Mouse (Mus musculus) megakaryocyte, adult 5-6 weeks (primary cell): ENCODE measurements around the gene Vwf. TPM values are rescaled to one million over a fixed set of nuclear protein-coding genes. Genes with fewer than 3 reads are reported as not detected.

Experiments
- ATAC-seq: 2 replicates; pipeline ENCODE4 v1.8.0; 2016; ENCODE audit warnings: mild to moderate bottlenecking, inconsistent platforms; ENCODE audit not compliant: poor library complexity, severe bottlenecking
- total RNA-seq, 2 experiments: library from RNA; stranded (forward) in 1 of 2; stranded (reverse) in 1 of 2; fragments of 153-499, 151-499 nt in 1 of 2; fragments of 221-1000, 200-1000 nt in 1 of 2; gene quantifications; 2 replicates each; pipeline versions ENCODE4 v1.2.3 to v1.2.4; 2015 to 2017

The Vwf gene
- total RNA-seq (2015): 0.18 and 1.6 TPM in 2 replicates
- 0.26 and 0.49 TPM in 2 replicates for total RNA-seq (2017)

- ATAC-seq: no peak
These were observed at the start of gene Vwf for GRCm38 (mm10) chr6:125546474-125546873. Vwf (plus strand) TSS chr6:125546774.

DNA sequence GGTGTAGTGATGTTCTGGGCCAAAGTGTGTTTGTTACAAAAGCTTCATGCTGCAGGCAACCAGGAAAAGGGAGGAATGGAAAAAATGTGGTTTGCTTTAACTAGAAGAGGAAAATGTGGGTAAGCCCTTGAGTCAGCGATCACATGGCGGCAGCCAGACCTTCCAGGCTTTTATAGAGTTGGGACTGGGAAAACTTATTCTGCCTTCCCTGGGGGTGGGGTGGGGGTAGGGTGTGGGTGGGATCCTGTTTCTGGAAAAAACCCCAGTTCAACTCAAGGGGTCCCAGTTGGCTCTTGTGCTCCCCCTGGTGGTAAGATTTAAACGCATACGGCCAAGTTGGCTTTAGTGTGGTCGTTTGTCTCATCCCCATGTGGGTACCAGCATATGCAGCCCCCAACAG is 48.5 kb upstream of the Vwf start:
- no peak for ATAC-seq

DNA sequence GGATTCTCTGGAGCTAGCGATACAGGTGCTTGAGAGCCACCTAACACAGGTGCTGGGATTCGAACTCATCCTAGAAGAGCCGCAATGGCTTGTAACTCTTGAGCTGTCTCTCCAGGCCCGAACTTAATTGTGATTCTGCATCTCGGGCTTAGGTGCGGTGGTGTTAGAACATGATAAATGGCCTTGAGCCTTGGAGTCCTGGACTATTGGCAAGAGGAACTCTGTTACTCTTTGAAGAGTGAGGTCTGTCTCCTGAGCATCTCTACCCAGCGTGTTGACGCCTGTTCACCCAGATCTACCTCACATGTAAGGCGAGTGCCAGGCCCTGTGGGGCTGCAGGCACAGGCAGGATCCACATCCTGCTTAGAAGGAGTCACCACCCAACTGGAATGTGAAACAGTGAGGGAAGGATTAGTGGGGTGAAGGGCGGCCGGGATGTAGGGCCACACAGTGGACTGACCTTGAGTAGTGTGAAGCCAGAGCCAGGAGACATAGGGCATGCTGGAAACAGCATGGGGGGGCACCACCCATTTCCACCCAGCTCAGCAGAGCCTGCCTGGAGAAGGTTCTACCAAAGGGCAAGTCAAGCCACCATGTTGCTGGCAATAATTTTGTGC is 43.3 kb upstream of the Vwf start:
- no peak for ATAC-seq

- ATAC-seq: no peak
These were observed 41.8 kb upstream of the Vwf start for GRCm38 (mm10) chr6:125504622-125505355.

DNA sequence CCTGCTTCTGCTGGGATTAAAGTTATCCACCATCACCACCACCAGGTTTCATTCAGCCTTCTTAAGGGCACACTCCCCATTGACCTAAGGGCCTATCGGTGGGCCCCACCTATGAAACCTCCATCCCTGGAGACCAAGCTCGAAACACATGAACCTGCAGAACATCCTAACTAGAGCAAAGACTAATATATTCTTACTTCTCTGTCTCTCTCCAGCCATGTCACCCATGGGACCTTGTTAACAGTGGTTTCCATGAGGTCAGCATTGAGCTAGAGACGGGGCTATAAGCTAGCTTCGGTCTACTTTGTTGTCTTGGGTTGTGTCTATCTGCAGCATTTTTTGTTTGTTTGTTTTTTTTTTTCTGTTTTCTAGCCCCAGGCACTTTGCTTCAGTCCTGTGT is 40.1 kb upstream of the Vwf start:
- ATAC-seq: no peak

DNA sequence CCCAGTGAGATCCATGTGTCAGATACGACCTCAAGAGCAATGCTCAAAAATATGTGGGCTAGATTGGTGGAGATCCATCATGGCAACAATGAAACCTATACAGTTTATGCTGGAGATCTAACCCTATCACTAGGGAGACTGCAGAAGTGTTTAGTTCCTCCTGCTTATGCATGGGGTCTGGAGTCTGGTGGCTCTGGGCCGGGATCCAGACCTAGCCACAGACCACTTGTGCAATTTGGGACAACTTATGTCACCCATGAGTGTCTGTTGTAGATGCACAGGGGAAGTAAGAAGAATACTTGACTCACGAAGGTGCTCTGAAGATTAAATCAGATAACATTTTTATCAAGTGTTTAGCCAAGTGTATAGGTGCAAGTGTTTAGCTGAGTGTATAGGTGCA is 36.8 kb upstream of the Vwf start:
- peak; percentile 90 for ATAC-seq

DNA sequence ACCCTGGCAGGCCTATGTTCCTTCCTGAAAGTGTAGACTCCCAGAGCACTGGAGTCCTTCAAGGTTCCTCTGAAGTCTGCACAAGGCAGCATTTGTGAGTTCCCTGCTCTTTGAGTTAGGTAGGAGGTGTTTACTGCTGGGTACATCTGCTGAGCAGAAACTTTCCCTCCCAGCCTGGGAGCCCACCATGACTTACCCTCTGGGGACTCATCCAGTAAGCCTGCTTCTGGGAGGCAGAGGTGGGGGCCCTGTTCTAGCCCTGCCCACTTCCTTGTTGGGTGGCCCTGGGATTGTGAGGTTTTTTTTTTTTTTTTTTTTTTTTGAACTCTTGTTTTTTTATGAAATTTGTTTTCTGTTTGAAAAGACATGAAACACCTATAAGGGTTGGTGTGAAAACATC is 35.9 kb upstream of the Vwf start:
- 0 out of 2 replicates have a peak, but pooled peaks have one; percentile 8 for ATAC-seq

GRCm38 (mm10) chr6:125511196-125511595 is 35.4 kb upstream of the Vwf start:
- peak; percentile 31; the same call in 1 of the 2 replicates for ATAC-seq

GRCm38 (mm10) chr6:125512950-125513596 is 33.5 kb upstream of the Vwf start:
- no peak for ATAC-seq

DNA sequence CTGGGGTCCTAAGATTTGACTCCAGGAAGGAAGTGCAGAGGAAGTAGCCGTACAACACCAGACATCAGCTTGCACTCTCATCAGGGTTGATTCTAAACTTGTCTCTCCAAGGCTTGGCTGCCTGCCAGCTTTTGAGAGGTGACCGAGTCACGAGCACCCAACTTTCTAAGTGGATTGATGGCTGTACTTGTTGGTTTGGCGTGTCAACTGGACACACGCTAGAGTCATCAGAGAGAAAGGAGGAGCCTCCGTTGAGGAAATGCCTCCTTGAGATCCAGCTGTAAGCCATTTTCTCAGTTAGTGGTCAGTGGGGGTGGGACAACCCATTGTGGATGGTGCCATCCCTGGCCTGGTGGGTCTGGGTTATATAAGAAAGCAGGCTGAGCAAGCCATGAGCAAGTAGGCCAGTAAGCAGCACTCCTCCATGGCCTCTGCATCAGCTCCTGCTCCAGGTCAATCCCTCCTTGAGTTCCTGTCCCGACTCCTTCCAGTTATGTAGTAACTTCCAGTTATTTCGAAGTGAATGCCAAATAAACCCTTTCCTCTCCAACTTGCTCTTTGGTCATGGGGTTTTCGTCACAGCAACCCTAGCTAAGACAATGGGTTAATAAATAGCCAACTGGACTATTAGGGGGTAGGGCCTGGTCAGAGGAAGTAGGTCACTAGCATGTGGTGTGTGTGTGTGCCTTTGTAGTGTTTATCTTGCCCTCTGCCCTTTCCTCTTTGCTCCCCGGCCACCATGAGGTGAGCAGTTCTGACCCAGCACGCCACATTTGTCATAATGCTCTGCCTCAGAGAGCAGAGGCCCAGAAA is 30.9 kb upstream of the Vwf start:
- ATAC-seq: no peak

- ATAC-seq: no peak
These were observed 24.9 kb upstream of the Vwf start for GRCm38 (mm10) chr6:125521558-125522193.

DNA sequence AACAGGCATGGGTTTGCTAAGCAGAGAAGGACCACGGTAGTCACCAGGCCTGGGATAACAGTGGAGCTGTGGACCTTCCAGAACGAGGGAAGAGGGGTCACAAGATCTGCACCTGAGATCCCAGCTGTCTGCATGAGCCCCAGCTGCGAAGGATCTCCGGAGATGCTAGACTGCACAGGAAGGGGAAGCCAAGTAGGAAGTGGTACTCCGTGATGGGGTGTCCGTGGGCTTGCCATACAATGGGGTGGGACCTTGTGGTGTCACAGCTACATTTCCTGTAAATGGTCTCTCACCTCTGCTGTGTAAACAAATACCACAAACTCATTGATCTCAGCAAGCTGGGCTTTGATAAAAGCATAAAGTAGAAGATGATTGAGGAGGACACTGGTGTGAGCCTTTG is 22.5 kb upstream of the Vwf start:
- ATAC-seq: peak; percentile 62

GRCm38 (mm10) chr6:125526066-125526465 is 20.5 kb upstream of the Vwf start:
- ATAC-seq: peak; percentile 73

DNA sequence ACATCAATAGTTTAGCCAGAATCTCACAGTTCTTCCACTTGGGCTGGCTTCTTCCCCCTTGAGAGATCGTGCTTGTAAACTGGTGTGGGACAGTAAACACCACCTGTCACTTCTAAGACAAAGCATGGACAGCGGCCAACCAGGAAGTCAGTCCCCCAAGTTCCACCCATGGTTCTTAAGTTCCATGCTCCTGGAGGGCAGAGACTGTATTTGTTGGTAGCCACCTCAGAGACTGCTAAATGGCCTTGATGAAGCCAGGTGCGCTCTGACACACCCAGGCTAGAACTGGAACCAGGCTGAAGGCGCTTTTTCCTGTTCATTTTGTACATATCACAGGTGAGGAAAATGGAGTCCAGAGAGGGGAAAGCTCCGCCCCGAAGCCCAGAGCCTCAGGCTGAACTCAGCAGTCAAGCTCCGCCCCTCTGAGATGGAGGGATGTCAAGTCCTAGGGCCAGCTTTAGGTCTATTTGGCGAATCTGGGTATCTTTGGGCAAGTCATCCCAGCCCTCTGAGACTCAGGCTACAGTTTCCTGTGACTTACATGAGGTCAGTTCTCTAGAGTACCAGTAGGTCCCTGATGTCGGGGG is 17.9 kb upstream of the Vwf start:
- no peak for ATAC-seq

GRCm38 (mm10) chr6:125529479-125529878 is 17.1 kb upstream of the Vwf start:
- ATAC-seq: no peak

GRCm38 (mm10) chr6:125533104-125533650 is 13.4 kb upstream of the Vwf start:
- ATAC-seq: no peak

GRCm38 (mm10) chr6:125534990-125535389 is 11.6 kb upstream of the Vwf start:
- ATAC-seq: no peak

GRCm38 (mm10) chr6:125538469-125538868 is 8.1 kb upstream of the Vwf start:
- ATAC-seq: no peak

- no peak for ATAC-seq
These were observed 7.2 kb upstream of the Vwf start for GRCm38 (mm10) chr6:125539423-125539822.

- peak; percentile 45 for ATAC-seq
These were observed 6.4 kb upstream of the Vwf start for GRCm38 (mm10) chr6:125540199-125540598.
